Mouse (Mus musculus) neural tube, embryonic 12.5 days (tissue): Measurements from ENCODE around the gene Rarb. TPM values are rescaled to one million over a fixed set of nuclear protein-coding genes. Genes with fewer than 3 reads are reported as not detected.
"Not testable (repeated sequence)": the region's sequence is repeated elsewhere in the genome, so short reads cannot be mapped to it uniquely, and the experiment has no call there.

Experiments
- ATAC-seq: fragments of 200-750 bp; cut with Nextera tagmentation; 2 replicates; pipeline ENCODE4 v1.8.0; 2017; ENCODE audit warnings: low read depth, mild to moderate bottlenecking, moderate TSS enrichment, moderate library complexity; ENCODE audit not compliant: low FRiP score
- H3K27ac ChIP-seq: fragments of 300-500 bp; sonication (generic); 2 replicates; pipeline ENCODE4 v1.5.1; 2016
- H3K27me3 ChIP-seq: fragments of 300-500 bp; sonication (generic); replicated peaks from 2 replicates; pipeline ENCODE4 v1.6.1; 2016; ENCODE audit warnings: mild to moderate bottlenecking
- H3K36me3 ChIP-seq: fragments of 300-500 bp; sonication (generic); 2 replicates; pipeline ENCODE4 v1.6.1; 2016; ENCODE audit warnings: mild to moderate bottlenecking
- H3K4me1 ChIP-seq: fragments of 300-500 bp; sonication (generic); 2 replicates; pipeline ENCODE4 v1.6.1; 2016
- H3K4me2 ChIP-seq: fragments of 300-500 bp; sonication (generic); replicated peaks from 2 replicates; pipeline ENCODE4 v1.6.1; 2016; ENCODE audit warnings: mild to moderate bottlenecking
- H3K4me3 ChIP-seq: fragments of 300-500 bp; sonication (generic); 2 replicates; pipeline ENCODE4 v1.5.1; 2016
- H3K9ac ChIP-seq: fragments of 300-500 bp; sonication (generic); 2 replicates; pipeline ENCODE4 v1.6.1; 2016; ENCODE audit warnings: mild to moderate bottlenecking
- H3K9me3 ChIP-seq: fragments of 300-500 bp; sonication (generic); 2 replicates; pipeline ENCODE4 v1.6.1; 2016; ENCODE audit warnings: mild to moderate bottlenecking
- WGBS: fragments of 180-500 bp; shearing (Covaris S2); methylation state at CpG from one replicate; pipeline ENCODE4 v1.1.7; 2016; 5-methylcytosine and 5-hydroxymethylcytosine counted together
- polyA plus RNA-seq: library from polyadenylated mRNA; unstranded; fragments of >200 nt; fragmentation: Nextera tagmentation; extraction: Ambion mirVana; gene quantifications from 2 replicates; pipeline ENCODE4 v1.2.1, GENCODE M21; 2016

Gene Rarb
- polyA plus RNA-seq, 1 experiment from 2014 or later, result 47.5 TPM

- no peaks in the 10 kb centered on the region for H3K9me3 ChIP-seq
- H3K4me1 ChIP-seq, result no peaks in the 10 kb centered on the region
- H3K36me3 ChIP-seq, result no peaks in the 10 kb centered on the region
- no peak for ATAC-seq
- H3K27ac ChIP-seq, result no peak overlapping the region
- H3K4me3 ChIP-seq, result no peak overlapping the region
- no peaks in the 10 kb centered on the region for H3K27me3 ChIP-seq
- no peak overlapping the region for H3K4me2 ChIP-seq
- H3K9ac ChIP-seq, result no peak overlapping the region
Measured at GRCm38 (mm10) chr14:16762773-16763172, 56.2 kb downstream of the Rarb start.

GRCm38 (mm10) chr14:16758773-16759434 lies 60.1 kb downstream of the Rarb start:
- Histone ChIP-seq H3K27me3 (no peaks in the 10 kb centered on the region), H3K4me3 (no peak overlapping the region), H3K4me2 (no peak overlapping the region), H3K36me3 (no peaks in the 10 kb centered on the region), H3K27ac (no peak overlapping the region), H3K9me3 (no peaks in the 10 kb centered on the region), H3K4me1 (no peaks in the 10 kb centered on the region), H3K9ac (no peak overlapping the region)
- no peak for ATAC-seq
- 65% methylated on average over 6 of the region's 6 CpGs for WGBS

DNA sequence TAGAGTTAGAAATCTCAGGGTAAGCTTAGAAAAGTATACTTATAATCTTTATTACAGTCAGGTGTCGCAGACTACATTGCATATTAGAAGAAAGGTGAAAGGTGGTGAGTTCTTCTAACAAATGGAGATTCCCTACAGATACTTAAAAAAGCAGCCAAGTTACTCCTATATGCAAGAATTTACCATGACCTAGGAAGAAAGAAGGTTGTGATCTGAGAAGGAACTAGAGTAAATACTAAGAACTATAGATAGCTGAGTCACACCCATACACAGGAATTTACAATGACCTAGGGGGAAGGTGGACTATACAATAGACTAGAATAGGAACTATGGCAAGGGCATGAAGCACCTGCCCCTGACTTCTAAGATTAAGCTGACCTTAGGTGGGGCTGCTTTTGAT lies 63.4 kb downstream of the Rarb start:
- H3K36me3 ChIP-seq, result not testable (repeated sequence)

GRCm38 (mm10) chr14:16752648-16753047 lies 66.3 kb downstream of the Rarb start:
- Histone ChIP-seq H3K4me1 (no peaks in the 10 kb centered on the region), H3K9me3 (no peaks in the 10 kb centered on the region), H3K9ac (no peak overlapping the region), H3K4me3 (no peak overlapping the region), H3K27ac (no peak overlapping the region), H3K27me3 (no peaks in the 10 kb centered on the region), H3K4me2 (no peak overlapping the region), H3K36me3 (no peaks in the 10 kb centered on the region)
- WGBS, result 82% methylated on average over 1 of the region's 1 CpGs
- ATAC-seq, result no peak

More for the DNA sequence above, 63.4 kb downstream of the Rarb start:
- H3K9me3 ChIP-seq, H3K4me3 ChIP-seq, H3K4me2 ChIP-seq, H3K9ac ChIP-seq, ATAC-seq, H3K27me3 ChIP-seq, H3K4me1 ChIP-seq, H3K27ac ChIP-seq: not testable (repeated sequence)
- WGBS, result 98% methylated on average over 1 of the region's 1 CpGs

DNA sequence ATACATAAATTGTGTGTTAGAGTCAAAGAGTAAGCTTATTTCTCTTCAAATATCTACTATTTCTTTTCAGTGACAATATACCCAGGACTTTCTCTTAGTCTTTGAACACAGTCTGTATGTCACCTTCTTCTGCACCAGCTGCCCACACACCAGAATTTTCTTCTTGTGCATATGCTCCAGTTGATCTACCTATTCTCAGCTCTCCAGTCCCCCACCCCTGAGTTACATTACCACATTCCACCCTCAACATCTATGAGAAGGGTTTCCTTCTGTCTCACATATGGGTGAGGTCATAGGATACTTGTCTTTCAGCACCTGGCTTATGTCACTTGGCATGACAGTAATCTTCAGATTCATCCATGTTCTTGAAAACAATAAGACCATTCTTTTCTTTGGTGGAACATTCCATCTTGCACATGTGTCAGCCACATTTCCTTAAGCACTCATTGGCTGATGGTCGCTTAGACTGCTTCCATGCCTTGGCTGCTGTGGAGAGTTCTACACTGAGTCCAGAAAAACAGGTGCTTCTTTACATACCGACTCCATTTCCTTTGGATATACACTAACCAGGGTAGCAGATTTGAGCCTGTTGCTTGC lies 71.9 kb downstream of the Rarb start:
- ATAC-seq, result no peak
- H3K4me3 ChIP-seq, result no peak overlapping the region
- H3K4me2 ChIP-seq, result no peak overlapping the region
- H3K36me3 ChIP-seq, result no peaks in the 10 kb centered on the region
- WGBS, result 89% methylated on average over 2 of the region's 2 CpGs
- no peak overlapping the region for H3K27ac ChIP-seq
- H3K9me3 ChIP-seq, result no peaks in the 10 kb centered on the region
- H3K4me1 ChIP-seq, result no peaks in the 10 kb centered on the region
- no peaks in the 10 kb centered on the region for H3K27me3 ChIP-seq
- no peak overlapping the region for H3K9ac ChIP-seq

DNA sequence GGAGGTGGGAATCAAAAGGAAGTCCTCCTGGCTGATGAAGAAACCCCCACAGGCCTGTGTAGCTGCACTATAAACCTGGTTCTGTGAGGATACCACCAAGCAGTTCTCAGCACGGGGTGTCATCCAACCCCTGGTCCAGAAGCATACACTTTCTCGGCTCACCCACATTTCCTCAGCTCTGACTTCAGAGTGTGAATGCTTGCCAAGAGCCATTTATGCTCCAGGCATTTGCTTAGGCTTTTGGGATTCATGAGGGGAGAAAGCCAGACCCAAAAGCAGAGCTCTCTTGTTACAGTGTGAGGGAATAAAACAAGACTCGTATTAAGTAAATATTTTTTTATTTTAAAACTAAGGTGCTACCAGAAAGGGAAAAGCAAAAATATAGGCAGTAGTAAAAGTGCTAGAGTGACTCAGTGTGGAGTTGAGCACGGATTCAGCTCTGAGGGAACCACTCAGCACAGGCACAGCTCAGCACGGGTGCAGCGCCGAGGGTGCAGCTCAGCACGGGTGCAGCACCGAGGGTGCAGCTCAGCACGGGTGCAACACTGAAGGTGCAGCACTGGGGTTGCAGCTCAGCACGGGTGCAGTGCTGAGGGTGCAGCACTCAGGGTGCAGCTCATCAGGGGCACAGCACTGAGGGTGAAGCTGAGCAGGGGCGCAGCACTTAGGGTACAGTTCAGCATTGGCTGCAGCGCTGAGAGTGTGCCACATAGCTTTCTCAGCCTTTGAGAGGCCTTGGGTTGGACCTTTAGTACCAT lies 77.8 kb downstream of the Rarb start:
- Histone ChIP-seq H3K36me3 (no peaks in the 10 kb centered on the region), H3K9me3 (no peaks in the 10 kb centered on the region), H3K4me3 (no peak overlapping the region), H3K27me3 (no peaks in the 10 kb centered on the region), H3K4me1 (0 out of 2 replicates have a peak, but pooled peaks cover under 1% of the 10 kb centered on the region), H3K4me2 (no peak overlapping the region), H3K27ac (no peak overlapping the region), H3K9ac (no peak overlapping the region)
- 82% methylated on average over 13 of the region's 13 CpGs for WGBS
- ATAC-seq, result no peak

- Histone ChIP-seq H3K9ac (no peak overlapping the region), H3K36me3 (no peaks in the 10 kb centered on the region), H3K27me3 (no peaks in the 10 kb centered on the region), H3K4me1 (peaks cover 21% of the 10 kb centered on the region), H3K9me3 (no peaks in the 10 kb centered on the region), H3K27ac (no peak overlapping the region), H3K4me3 (no peak overlapping the region), H3K4me2 (no peak overlapping the region)
- ATAC-seq, result no peak
- WGBS, result 96% methylated on average over 1 of the region's 1 CpGs
Measured at GRCm38 (mm10) chr14:16738538-16738937, 80.4 kb downstream of the Rarb start.

DNA sequence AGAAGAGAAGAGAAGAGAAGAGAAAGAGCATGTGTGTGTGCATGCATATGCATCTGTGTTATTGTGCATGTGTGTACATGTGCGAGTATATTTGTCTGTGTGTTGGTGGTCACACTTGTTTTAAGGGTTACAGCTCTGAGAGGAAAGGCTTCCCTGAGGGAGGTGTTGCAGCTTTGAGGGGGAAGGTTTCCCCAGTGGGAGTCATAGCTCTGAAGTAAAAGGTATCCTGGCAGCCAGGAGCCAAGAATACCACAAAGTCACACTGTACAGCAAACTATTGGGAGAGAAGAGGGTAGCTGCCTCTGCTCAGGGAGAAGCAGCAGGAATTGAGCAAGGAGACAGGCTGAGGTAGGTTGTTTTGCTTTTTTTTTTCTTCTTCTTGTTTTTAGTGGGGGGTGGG lies 81.2 kb downstream of the Rarb start:
- 77% methylated on average over 1 of the region's 1 CpGs for WGBS
- H3K27me3 ChIP-seq, result no peaks in the 10 kb centered on the region

DNA sequence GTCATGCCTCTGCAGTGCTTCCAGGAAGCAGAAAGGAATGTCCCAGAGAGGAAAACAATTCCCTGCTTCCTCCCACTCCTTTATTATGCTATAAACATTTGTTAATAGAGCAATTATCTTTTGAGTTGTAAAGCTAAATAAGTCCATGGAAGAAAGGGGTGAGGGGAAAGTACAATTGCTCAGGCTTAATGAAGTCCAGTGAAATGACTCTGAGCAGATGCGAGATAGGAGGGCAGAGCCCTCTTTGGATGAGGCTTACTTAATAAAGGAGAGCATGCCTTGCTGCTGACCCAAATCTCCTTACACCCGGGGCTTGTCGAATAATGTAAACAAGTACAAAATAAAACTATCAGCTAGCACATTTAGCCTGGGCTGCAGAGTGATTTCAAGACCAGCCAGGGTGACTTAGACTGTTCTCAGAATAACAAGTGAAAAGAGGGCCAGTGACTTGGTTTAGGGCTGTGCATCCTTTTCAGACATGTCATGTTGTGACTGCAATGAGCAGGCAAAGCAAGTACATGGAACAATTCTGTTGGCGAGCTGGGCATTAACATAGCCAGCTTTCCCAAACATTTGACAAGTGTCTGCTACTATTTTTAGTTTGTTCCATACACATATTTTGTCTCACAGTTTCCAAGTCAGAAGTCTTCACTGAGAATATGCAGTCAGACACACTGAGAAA lies 83.5 kb downstream of the Rarb start:
- no peak overlapping the region for H3K4me2 ChIP-seq
- no peak for ATAC-seq
- no peak overlapping the region for H3K4me3 ChIP-seq
- 20% methylated on average over 4 of the region's 4 CpGs for WGBS
- H3K36me3 ChIP-seq, result no peaks in the 10 kb centered on the region
- no peaks in the 10 kb centered on the region for H3K9me3 ChIP-seq
- 0 out of 2 replicates have a peak, but pooled peaks cover 3% of the 10 kb centered on the region for H3K27me3 ChIP-seq
- no peak overlapping the region for H3K27ac ChIP-seq
- peaks cover 33% of the 10 kb centered on the region for H3K4me1 ChIP-seq
- H3K9ac ChIP-seq, result no peak overlapping the region

More for the DNA sequence above, 81.2 kb downstream of the Rarb start:
- peaks cover 28% of the 10 kb centered on the region for H3K4me1 ChIP-seq
- no peak overlapping the region for H3K4me3 ChIP-seq
- H3K27ac ChIP-seq, result no peak overlapping the region
- H3K36me3 ChIP-seq, result no peaks in the 10 kb centered on the region
- ATAC-seq, result no peak
- H3K4me2 ChIP-seq, result no peak overlapping the region
- H3K9me3 ChIP-seq, result no peaks in the 10 kb centered on the region
- H3K9ac ChIP-seq, result no peak overlapping the region

- peak; percentile 91 for ATAC-seq
- Histone ChIP-seq H3K9me3 (no peaks in the 10 kb centered on the region), H3K36me3 (no peaks in the 10 kb centered on the region), H3K4me1 (peaks cover 33% of the 10 kb centered on the region), H3K27me3 (0 out of 2 replicates have a peak, but pooled peaks cover 3% of the 10 kb centered on the region), H3K9ac (peak overlapping the region; percentile 13; the same call in 1 of the 2 replicates), H3K4me2 (peak overlapping the region; percentile 40), H3K27ac (peak overlapping the region; percentile 46; the same call in 1 of the 2 replicates), H3K4me3 (no peak overlapping the region)
- WGBS, result 7% methylated on average over 9 of the region's 9 CpGs
Measured at GRCm38 (mm10) chr14:16733595-16734298, 85.2 kb downstream of the Rarb start.

DNA sequence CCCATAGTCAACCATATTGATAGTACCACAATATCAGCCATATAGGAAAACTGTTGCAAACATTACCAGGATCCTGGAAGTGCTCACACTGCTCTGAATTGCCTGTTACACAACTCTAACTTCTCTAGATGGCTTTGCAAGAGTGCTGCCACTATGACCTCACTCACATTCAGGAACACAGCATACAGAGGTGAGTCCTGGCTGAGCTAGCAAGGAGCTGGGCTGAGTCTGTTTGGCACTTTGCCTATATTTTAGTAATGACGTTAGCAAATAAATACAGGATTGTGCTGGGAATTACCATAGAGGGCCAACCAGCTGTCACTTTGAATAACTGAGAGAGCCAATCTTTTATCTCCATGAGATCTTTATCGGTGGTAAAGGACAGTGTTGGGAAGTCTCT lies 86.9 kb downstream of the Rarb start:
- Histone ChIP-seq H3K9ac (no peak overlapping the region), H3K27me3 (0 out of 2 replicates have a peak, but pooled peaks cover 3% of the 10 kb centered on the region), H3K9me3 (no peaks in the 10 kb centered on the region), H3K4me2 (no peak overlapping the region), H3K36me3 (no peaks in the 10 kb centered on the region), H3K4me1 (peaks cover 33% of the 10 kb centered on the region), H3K27ac (no peak overlapping the region), H3K4me3 (no peak overlapping the region)
- no peak for ATAC-seq
- WGBS, result 26% methylated on average over 2 of the region's 2 CpGs
